Mouse (Mus musculus) B cell, adult 2 months (primary cell): ENCODE measurements around the gene Slc16a9.

Experiments
- DNase-seq, 2 experiments: peaks; one replicate each; pipeline ENCODE4 v3.0.0; 2022

Gene Slc16a9

DNA sequence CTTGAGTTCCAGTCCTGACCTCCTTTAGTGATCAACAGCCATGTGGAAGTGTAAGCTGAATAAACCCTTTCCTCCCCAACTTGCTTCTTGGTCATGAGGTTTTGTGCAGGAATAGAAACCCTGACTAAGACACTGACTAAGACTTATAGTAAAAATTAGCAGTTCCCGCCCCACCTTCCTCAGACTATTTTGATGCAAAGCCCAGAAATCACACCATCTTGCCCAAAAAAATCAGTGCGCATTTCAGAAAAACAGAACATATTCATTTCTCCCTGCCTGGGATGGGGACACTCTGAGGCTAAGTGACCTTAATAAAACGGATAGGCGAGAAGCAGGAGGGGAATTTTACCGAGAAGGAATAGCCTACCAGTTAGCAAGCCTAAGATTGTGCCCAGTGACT lies 60.8 kb downstream of the Slc16a9 start:
- no peak for DNase-seq

DNA sequence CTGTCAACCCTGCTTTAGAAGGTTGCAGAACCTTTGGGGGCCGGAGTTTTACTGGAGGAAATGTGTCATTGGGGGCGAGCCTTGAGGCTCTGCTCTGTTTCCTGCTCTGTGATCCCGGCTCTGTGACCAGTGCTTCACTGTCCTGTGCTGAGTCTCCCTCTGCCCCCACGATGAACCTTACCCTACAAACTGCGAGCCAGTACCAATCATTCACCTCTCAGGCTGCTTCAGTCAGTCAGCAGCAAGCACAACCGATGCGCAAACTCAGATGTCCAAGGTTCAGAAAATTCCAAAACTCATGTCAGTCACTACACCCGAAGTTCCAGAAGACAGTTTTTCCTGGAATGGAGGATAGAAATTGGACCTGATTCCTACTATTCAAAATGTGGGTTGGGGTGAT lies 64.5 kb downstream of the Slc16a9 start:
- DNase-seq, result no peak

DNA sequence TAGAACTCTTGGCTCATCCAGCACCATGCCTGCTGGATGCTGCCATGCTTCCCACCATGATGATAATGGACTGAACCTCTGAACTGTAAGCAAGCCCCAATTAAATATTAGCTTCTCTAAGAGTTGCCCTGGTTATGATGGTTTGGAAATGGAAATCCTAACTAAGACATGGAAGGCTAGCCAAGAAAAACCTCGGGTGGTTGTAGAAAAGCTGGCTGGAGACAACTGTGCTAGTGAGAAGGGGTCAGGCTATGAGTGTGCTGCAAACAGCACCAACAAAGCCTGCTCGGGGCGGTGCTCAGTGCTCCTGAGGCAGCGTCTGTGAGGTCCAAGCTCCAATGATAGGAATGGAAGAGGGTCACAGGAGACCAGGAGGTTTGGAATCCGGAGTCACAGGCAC lies 65.7 kb downstream of the Slc16a9 start:
- no peak for DNase-seq

DNA sequence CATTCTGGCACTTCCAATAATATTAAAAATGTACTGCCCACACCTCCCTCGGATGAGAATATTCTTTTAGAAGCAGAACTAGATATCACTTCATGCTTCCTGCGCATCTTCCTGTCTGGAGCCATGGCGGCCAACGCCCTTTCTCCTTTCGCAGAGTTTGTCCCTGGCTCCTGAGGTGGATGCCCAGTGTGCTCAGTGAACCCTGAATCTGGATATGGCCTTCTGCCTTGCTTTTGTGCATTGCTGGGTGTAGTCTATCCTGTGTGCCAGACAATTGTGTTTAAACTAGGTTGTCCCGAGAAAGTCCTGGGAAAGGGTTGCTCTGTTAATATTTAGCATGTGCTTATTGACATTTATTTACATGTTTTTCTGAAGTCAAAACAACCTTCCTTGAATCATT lies 71.0 kb downstream of the Slc16a9 start:
- DNase-seq, result no peak

DNA sequence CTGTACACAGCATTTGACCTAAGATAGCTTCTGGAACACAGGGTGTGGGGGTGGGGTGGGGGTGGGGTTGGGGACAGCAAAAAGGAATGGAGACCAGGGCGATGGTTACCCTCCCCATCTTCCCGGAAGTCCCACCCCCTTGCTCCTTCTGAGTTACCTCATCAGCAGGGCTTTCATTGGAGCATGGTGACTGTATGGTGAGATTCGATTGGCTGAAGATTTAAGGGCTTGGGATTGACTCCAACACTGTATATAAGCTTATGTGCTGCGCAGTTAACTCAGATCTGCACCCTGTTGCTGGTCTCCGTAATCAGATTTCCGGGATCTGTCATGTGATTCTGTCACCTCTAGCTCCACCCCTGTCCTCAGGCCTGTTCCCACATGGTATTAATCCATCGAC lies 72.0 kb downstream of the Slc16a9 start:
- no peak for DNase-seq

DNA sequence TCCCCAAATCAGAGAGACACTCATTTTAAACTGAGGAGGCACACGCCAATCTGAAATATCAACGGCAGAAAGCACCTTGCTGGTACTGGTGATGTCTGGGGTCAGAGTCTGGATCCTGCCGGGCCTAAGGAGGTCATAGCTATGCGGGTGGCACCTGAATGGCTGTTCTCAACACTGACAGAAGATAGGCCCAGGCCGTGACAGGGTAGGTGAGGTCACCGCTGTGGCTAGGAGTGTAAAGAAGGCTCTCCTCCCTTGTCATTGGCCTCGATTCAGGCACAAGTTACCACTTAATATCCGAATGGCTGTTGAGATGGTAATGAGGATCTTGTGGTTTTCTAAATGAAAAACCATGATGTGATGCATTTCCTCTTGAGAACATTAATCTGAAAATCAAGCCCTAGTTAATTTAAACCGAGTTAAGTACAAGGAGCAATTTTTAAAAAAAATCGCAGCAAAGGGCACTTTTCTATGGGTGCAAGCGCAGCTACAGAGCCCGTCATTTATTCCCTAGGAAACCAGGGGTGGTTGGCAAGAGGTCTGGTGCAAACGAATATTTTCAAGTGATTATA lies 72.6 kb downstream of the Slc16a9 start:
- no peak for DNase-seq

DNA sequence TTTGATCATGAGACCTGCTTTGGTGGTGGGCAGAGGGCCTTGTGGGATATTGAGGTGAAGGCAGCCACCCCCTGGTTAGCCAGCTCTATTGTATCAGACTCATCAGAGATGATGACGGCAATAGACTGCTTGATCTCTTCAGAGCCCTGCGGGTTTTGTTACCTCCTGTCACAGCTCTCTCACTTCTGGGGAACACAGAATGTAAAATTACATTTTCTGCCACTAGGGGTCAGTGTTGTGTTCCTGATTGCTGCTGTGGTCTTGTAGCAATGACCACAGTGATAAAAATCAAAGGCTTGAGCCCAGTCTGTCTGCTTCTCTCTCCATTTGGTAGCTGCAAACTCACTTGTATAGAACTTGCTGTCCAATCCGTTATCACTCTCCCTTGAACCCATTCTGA lies 73.7 kb downstream of the Slc16a9 start:
- peak; percentile 17 to 21 for DNase-seq

DNA sequence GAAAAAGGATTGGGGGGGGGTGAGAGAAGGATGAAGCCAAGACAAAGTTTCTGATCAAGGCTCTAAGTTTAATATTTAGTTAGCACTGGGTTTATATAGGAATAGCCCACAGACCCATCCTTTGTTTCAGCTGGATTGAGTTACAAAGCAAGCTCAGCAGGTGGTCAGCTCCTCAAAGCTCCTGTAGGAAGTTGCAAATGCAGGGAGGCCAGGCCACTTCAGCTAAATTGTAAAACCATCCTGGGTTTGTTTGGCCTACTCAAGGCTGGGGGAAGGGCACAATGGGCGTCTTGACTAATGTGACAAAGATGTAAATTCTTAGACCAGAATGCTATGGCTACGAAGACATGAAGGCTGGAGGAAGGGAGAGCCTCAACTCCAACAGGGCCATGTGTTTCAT lies 80.6 kb downstream of the Slc16a9 start:
- no peak for DNase-seq

DNA sequence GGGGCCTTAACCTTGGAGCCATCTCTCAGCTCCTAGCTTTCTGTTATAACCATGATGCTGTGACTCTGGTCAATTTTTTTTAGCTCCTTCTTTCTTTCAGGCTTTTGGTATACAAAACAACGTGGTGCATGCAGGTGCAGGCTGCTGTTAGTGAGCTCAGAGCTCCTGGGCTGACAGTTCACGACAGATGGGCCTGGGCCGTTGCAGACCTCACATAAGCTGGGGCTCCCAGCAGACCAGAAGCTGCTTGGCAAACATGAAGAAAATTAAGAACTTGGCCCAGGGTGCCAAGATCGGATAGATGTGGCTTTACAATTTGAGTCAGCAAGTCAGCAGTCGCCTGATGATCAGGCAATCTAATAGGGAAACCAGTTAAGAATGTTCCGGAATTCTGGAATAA lies 82.4 kb downstream of the Slc16a9 start:
- DNase-seq, result no peak

DNA sequence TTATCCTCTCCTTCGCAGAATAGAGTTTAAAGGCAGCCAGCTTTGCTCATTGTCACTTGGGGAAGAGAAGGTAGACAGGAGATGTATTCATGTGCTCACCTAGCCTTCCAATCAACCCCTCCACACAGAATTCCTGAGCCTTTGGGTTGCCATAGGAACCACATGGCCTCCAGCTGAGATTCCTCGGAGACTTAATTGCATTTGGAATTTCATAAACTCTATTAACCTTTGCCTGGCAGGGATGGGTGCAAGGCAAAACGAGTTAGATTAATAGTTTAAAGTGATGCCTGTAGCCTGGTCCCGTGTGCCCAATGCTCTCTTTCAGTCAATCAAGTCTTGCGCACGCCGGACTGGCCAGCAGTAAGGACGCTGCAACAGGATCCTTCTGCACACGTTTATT lies 83.2 kb downstream of the Slc16a9 start:
- DNase-seq, result no peak
